Mouse (Mus musculus) hindbrain, embryonic 16.5 days (tissue): ENCODE results near the gene Kcnip1. TPM values are rescaled to one million over a fixed set of nuclear protein-coding genes. Genes with fewer than 3 reads are reported as not detected.

Experiments used
- ATAC-seq: fragments of 200-750 bp; cut with Nextera tagmentation; 2 replicates; pipeline ENCODE4 v1.8.0; 2017; ENCODE audit warnings: moderate TSS enrichment, moderate library complexity
- H3K27ac ChIP-seq: fragments of 300-500 bp; sonication (generic); 2 replicates; pipeline ENCODE4 v1.5.1; 2014; ENCODE audit warnings: low read depth, mild to moderate bottlenecking, control low read depth, low read length, moderate library complexity
- H3K27me3 ChIP-seq: fragments of 300-500 bp; sonication (generic); replicated peaks from 2 replicates; pipeline ENCODE4 v1.6.1; 2014; ENCODE audit warnings: low read length; ENCODE audit not compliant: control insufficient read depth, insufficient read depth
- H3K36me3 ChIP-seq: fragments of 300-500 bp; sonication (generic); 2 replicates; pipeline ENCODE4 v1.6.1; 2014; ENCODE audit warnings: mild to moderate bottlenecking, low read length, moderate library complexity, mixed read lengths; ENCODE audit not compliant: control insufficient read depth, insufficient read depth
- H3K4me1 ChIP-seq: fragments of 300-500 bp; sonication (generic); 2 replicates; pipeline ENCODE4 v1.6.1; 2014; ENCODE audit warnings: low read depth, low read length; ENCODE audit not compliant: control insufficient read depth, insufficient read depth
- H3K4me2 ChIP-seq: fragments of 300-500 bp; sonication (generic); 2 replicates; pipeline ENCODE4 v1.6.1; 2014; ENCODE audit warnings: mild to moderate bottlenecking, low read length, control low read depth, moderate library complexity
- H3K4me3 ChIP-seq: fragments of 300-500 bp; sonication (generic); 2 replicates; pipeline ENCODE4 v1.5.1; 2014; ENCODE audit warnings: mild to moderate bottlenecking, low read length, control low read depth, moderate library complexity
- H3K9ac ChIP-seq: fragments of 300-500 bp; sonication (generic); 2 replicates; pipeline ENCODE4 v1.6.1; 2014; ENCODE audit warnings: low read depth, mild to moderate bottlenecking, control low read depth, low read length, moderate library complexity
- H3K9me3 ChIP-seq: fragments of 300-500 bp; sonication (generic); 2 replicates; pipeline ENCODE4 v1.6.1; 2014; ENCODE audit warnings: mild to moderate bottlenecking, low read length, moderate library complexity; ENCODE audit not compliant: control insufficient read depth
- WGBS: fragments of 180-500 bp; shearing (Covaris S2); extraction: QIAGEN DNeasy Blood & Tissue Kit; methylation state at CpG from one replicate; pipeline ENCODE4 v1.1.7; 2014; 5-methylcytosine and 5-hydroxymethylcytosine counted together
- polyA plus RNA-seq: library from polyadenylated mRNA; unstranded; fragments of >200 nt; fragmentation: Nextera tagmentation; extraction: Ambion mirVana; gene quantifications from 2 replicates; pipeline ENCODE4 v1.2.1, GENCODE M21; 2015

Gene Kcnip1
- polyA plus RNA-seq, 1 experiment from 2014 or later, result 146 TPM

DNA sequence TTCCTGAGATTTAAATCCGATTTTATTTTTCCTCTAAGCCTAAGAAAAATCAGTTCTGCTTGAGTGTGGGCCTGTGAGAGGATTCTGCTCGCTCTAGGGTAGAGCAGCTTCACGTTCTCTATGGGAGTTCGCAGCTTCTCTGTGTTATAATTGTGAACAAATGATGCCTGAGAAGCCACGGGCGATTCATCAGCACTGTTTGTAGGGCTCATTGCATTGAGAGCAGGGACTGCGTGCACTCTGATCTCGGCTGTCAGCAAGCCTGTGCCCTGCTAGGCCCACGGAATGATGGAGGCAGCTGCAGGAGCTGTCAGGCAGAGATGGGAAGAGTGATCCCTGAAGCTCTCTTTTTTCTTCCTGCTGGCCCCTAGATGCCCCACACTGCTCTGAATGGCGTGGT, 5.3 kb upstream of the Kcnip1 start:
- peak overlapping the region; percentile 35; the same call in 1 of the 2 replicates for H3K9ac ChIP-seq
- H3K4me1 ChIP-seq, result peaks cover 8% of the 10 kb centered on the region
- no peak overlapping the region for H3K4me3 ChIP-seq
- H3K27ac ChIP-seq, result peak overlapping the region; percentile 39; the same call in 1 of the 2 replicates
- 36% methylated on average over 10 of the region's 10 CpGs for WGBS
- H3K9me3 ChIP-seq, result no peaks in the 10 kb centered on the region
- no peaks in the 10 kb centered on the region for H3K27me3 ChIP-seq
- H3K4me2 ChIP-seq, result no peak overlapping the region
- no peaks in the 10 kb centered on the region for H3K36me3 ChIP-seq
- ATAC-seq, result peak; percentile 62

DNA sequence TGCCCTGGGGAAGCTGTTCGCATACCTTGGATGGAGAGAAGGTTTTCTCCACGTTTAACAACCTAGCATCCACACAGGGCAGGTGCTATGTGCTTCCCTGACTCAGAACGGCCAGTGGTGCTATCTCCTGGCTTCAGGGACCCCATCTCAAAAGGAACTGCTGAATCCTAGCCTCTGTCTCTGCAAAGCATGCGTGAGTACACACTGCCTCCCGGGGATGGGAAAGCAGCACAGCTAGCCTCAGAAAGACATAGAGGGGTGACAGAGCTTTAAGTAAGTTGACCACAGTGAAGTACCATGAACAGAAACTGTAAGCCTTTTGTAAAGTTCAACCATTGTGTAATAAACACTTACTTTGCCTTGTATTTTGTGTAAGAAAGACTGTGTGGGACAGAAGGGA, 544 bp upstream of the Kcnip1 start:
- H3K4me2 ChIP-seq, result peak overlapping the region; percentile 50
- H3K9me3 ChIP-seq, result no peaks in the 10 kb centered on the region
- H3K36me3 ChIP-seq, result no peaks in the 10 kb centered on the region
- H3K27ac ChIP-seq, result no peak overlapping the region
- H3K4me1 ChIP-seq, result peaks cover 20% of the 10 kb centered on the region
- ATAC-seq, result no peak
- peak overlapping the region; percentile 17; the same call in 1 of the 2 replicates for H3K9ac ChIP-seq
- WGBS, result 59% methylated on average over 5 of the region's 5 CpGs
- H3K4me3 ChIP-seq, result no peak overlapping the region
- H3K27me3 ChIP-seq, result no peaks in the 10 kb centered on the region

DNA sequence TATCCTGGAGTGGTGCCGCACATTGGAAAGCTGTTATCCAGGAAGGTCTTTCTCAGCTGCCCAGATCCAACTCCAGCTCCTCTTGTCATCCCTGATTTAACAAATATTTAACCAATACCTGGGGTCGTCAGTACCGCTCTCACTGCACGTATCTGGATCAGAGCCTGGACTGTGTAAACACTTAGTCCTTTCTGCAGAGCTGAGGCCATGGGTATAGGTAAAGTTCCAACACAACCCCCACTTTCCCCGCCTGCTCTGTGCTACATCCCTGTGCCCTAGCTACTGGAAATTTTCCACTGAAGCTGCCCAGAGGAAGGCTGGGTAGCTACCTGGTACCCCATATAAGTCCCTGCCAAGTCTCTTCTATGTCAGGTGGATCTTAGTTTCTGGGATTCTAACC, 3.0 kb downstream of the Kcnip1 start:
- Histone ChIP-seq H3K9ac (no peak overlapping the region), H3K27ac (no peak overlapping the region), H3K27me3 (no peaks in the 10 kb centered on the region), H3K4me3 (no peak overlapping the region), H3K36me3 (no peaks in the 10 kb centered on the region), H3K4me1 (peaks cover 16% of the 10 kb centered on the region), H3K4me2 (no peak overlapping the region), H3K9me3 (no peaks in the 10 kb centered on the region)
- WGBS, result 84% methylated on average over 5 of the region's 5 CpGs
- ATAC-seq, result no peak

DNA sequence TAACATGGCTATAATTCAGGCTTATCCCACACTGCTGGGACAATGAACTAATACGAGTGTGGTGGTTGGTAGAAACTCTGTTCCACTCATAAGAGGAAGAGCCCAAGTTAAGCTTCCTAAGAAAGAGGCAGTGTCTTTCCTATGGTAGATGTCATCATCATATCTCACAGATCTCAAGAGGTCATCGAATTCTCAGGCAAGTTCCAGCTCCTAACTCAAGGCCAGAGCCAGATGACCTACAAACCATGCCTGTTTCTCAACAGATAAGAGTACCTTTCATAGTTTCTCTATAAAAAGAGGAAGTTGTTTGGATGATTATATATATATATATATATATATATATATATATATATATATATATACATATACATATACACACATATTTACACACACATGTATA, 6.4 kb downstream of the Kcnip1 start:
- Histone ChIP-seq H3K4me2 (no peak overlapping the region), H3K9me3 (no peaks in the 10 kb centered on the region), H3K27me3 (no peaks in the 10 kb centered on the region), H3K9ac (no peak overlapping the region), H3K36me3 (no peaks in the 10 kb centered on the region), H3K27ac (no peak overlapping the region), H3K4me1 (no peaks in the 10 kb centered on the region), H3K4me3 (no peak overlapping the region)
- WGBS, result 97% methylated on average over 2 of the region's 2 CpGs
- no peak for ATAC-seq

DNA sequence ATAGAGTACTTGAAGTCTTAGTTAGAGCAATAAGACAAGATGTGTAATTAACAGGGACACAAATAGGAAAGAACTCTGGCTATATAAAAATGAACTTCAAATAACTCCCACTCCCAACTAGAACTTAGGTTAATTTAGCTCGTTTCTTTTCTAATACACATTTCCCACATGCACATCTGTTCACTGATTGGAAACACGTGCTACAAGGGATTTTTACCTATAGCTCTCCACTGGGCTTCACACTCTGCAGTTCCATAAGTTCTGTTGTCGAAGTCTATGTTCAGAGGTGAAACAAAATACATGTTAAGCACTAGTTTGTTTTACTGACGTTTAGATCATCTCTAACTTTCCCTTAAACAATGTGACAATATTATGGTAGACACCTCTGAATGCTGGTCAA, 12.8 kb downstream of the Kcnip1 start:
- Histone ChIP-seq H3K4me3 (no peak overlapping the region), H3K9ac (no peak overlapping the region), H3K9me3 (no peaks in the 10 kb centered on the region), H3K4me1 (no peaks in the 10 kb centered on the region), H3K4me2 (no peak overlapping the region), H3K27ac (no peak overlapping the region), H3K36me3 (no peaks in the 10 kb centered on the region), H3K27me3 (no peaks in the 10 kb centered on the region)
- no peak for ATAC-seq
- 74% methylated on average over 4 of the region's 4 CpGs for WGBS

DNA sequence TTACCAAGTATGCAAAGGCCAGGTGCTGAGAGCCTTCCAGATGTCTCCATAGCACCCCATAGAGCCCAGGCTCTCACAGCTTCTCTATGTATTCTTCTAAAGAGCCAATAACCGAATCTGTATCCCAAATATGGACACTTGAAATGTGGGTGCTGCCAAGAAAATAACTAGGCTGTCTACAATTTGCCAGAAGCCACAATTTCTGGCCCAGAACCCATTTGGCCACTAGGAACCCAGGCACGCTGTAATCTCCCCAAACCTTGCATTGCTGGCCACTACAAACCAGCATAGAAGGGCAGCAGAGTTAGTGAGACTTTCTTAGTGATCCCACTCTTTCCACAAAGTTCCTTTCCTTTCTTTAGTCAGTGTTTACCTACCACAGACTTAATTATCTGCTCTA, 17.8 kb downstream of the Kcnip1 start:
- H3K4me2 ChIP-seq, result no peak overlapping the region
- ATAC-seq, result no peak
- WGBS, result 85% methylated on average over 2 of the region's 2 CpGs
- no peak overlapping the region for H3K9ac ChIP-seq
- H3K4me3 ChIP-seq, result no peak overlapping the region
- H3K9me3 ChIP-seq, result no peaks in the 10 kb centered on the region
- no peaks in the 10 kb centered on the region for H3K36me3 ChIP-seq
- no peaks in the 10 kb centered on the region for H3K4me1 ChIP-seq
- H3K27ac ChIP-seq, result no peak overlapping the region
- H3K27me3 ChIP-seq, result no peaks in the 10 kb centered on the region

DNA sequence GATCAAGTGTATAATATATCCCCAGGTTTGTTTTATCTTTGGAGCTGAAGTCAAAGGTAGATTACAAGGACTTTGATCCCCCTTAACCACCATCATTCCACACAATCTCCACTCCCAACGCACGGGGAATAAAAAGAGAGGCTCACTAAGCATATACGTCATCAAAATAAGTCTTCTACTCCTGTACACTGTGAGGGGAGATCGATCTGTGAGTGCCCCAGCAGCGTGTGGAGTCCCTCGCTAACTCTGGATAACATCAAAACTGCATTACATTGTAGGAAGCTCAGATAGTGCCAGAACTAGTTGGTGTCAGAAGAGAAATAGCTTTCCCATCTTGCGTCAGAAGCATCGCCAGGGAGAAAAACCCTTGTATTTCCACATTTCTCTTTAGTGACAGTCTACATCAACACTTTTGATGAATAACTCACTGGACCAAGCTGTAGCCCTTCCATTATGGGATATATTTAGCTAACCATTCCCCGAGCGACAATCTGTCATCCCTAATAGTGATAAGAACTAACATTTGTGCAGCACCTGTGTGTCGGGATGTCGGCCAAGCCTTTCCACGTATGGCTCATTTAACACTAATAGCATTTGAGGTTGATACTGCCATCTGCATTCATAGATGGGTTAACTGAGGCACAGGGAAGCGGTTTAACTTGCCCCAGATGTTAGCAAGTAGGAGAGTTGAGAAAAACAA, 18.5 kb downstream of the Kcnip1 start:
- no peaks in the 10 kb centered on the region for H3K9me3 ChIP-seq
- H3K4me2 ChIP-seq, result no peak overlapping the region
- no peak overlapping the region for H3K27ac ChIP-seq
- no peak overlapping the region for H3K9ac ChIP-seq
- H3K4me3 ChIP-seq, result no peak overlapping the region
- no peaks in the 10 kb centered on the region for H3K36me3 ChIP-seq
- H3K27me3 ChIP-seq, result no peaks in the 10 kb centered on the region
- 69% methylated on average over 14 of the region's 14 CpGs for WGBS
- ATAC-seq, result no peak
- H3K4me1 ChIP-seq, result no peaks in the 10 kb centered on the region

DNA sequence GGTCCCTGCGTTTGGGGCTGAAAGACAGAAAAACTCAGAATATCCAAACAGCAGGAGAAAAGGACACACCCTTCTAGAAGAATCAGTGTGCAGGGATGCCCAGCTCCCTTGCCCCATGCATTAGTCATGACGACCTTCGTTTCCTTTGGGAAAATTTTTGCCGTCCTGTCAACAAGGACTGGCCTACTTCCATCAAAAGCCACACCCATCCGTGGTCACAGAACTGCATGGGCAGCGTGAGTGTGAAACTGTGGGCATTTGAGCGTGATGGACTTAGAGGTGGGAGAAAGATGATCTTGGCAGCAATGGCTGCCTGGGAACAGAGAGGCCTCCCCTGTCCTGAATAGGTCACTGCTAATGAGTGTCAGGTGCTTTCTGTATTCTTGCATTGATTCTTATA, 20.8 kb downstream of the Kcnip1 start:
- no peak overlapping the region for H3K27ac ChIP-seq
- H3K4me3 ChIP-seq, result no peak overlapping the region
- no peaks in the 10 kb centered on the region for H3K4me1 ChIP-seq
- no peaks in the 10 kb centered on the region for H3K36me3 ChIP-seq
- no peaks in the 10 kb centered on the region for H3K27me3 ChIP-seq
- H3K9me3 ChIP-seq, result no peaks in the 10 kb centered on the region
- ATAC-seq, result no peak
- H3K9ac ChIP-seq, result no peak overlapping the region
- 87% methylated on average over 7 of the region's 7 CpGs for WGBS
- no peak overlapping the region for H3K4me2 ChIP-seq

DNA sequence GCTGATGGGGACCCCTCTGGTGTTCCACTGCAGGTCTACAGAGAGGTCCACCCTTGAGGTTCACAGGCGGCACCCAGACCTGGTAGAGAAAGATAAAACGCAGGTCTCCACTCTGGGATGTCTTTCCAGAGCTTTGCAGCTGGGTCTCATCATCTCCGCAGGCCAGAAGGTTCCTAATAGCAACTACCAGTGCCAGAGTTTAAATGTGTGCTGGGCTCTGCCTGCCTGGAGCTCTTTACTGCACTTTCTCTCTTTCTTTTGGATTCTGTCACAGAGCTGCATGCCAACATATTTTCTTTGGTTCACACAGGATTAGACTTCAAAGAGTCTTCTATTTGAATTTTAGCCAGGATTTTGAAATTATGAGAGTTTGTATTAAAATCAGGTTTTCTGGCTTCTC, 23.8 kb downstream of the Kcnip1 start:
- Histone ChIP-seq H3K4me3 (no peak overlapping the region), H3K4me2 (no peak overlapping the region), H3K9ac (no peak overlapping the region), H3K4me1 (no peaks in the 10 kb centered on the region), H3K9me3 (no peaks in the 10 kb centered on the region), H3K27ac (no peak overlapping the region), H3K36me3 (no peaks in the 10 kb centered on the region), H3K27me3 (no peaks in the 10 kb centered on the region)
- 79% methylated on average over 3 of the region's 3 CpGs for WGBS
- ATAC-seq, result no peak
